Mouse (Mus musculus): ENCODE data around the gene Ptf1a. TPM values are rescaled to one million over a fixed set of nuclear protein-coding genes. Genes with fewer than 3 reads are reported as not detected.

Ptf1a gene
- 6.1 and 16.5 TPM in 2 replicates for polyA plus RNA-seq (2016; fragmentation: Nextera tagmentation; extraction: Ambion mirVana)

GRCm38 (mm10) chr2:19444931-19445831, at the start of gene Ptf1a:
TSS of gene Ptf1a (plus strand) at chr2:19445663.
- WGBS, result under 1% methylated on average over 53 of the region's 53 CpGs
- DNase-seq (ENCODE audit: low spot score), result peak; percentile 50
- Histone ChIP-seq H3K27me3 (ENCODE audit: insufficient read depth, poor library complexity, severe bottlenecking) (peaks cover 100% of the 10 kb centered on the region), H3K36me3 (no peaks in the 10 kb centered on the region), H3K9me3 (no peaks in the 10 kb centered on the region), H3K27ac (peak within 1 kb of the TSS; percentile 62), H3K4me1 (replicated peaks) (peaks cover 34% of the 10 kb centered on the region), H3K4me3 (peak within 1 kb of the TSS; percentile 47)

- no peaks in the 10 kb centered on the region for H3K9me3 ChIP-seq
- H3K4me1 ChIP-seq (replicated peaks), result no peaks in the 10 kb centered on the region
- DNase-seq (ENCODE audit: low spot score), result no peak
- 90% methylated on average over 5 of the region's 5 CpGs for WGBS
- H3K27me3 ChIP-seq (ENCODE audit: insufficient read depth, poor library complexity, severe bottlenecking), result no peaks in the 10 kb centered on the region
- H3K27ac ChIP-seq, result no peak overlapping the region
- H3K4me3 ChIP-seq, result no peak overlapping the region
- H3K36me3 ChIP-seq, result no peaks in the 10 kb centered on the region
Observed at GRCm38 (mm10) chr2:19405409-19405808, 40.1 kb upstream of the Ptf1a start.

- H3K4me1 ChIP-seq (replicated peaks), result no peaks in the 10 kb centered on the region
- no peak for DNase-seq (ENCODE audit: low spot score)
- H3K36me3 ChIP-seq, result no peaks in the 10 kb centered on the region
- H3K4me3 ChIP-seq, result no peak overlapping the region
- H3K27ac ChIP-seq, result no peak overlapping the region
- WGBS, result 66% methylated on average over 3 of the region's 3 CpGs
- no peaks in the 10 kb centered on the region for H3K27me3 ChIP-seq (ENCODE audit: insufficient read depth, poor library complexity, severe bottlenecking)
- no peaks in the 10 kb centered on the region for H3K9me3 ChIP-seq
Observed at GRCm38 (mm10) chr2:19406531-19406930, 38.9 kb upstream of the Ptf1a start.

- Histone ChIP-seq H3K27ac (peak overlapping the region; percentile 66), H3K9me3 (no peaks in the 10 kb centered on the region), H3K4me3 (peak overlapping the region; percentile 42), H3K27me3 (ENCODE audit: insufficient read depth, poor library complexity, severe bottlenecking) (peaks cover 23% of the 10 kb centered on the region), H3K4me1 (replicated peaks) (peaks cover 5% of the 10 kb centered on the region; the same call in 1 of the 2 replicates), H3K36me3 (no peaks in the 10 kb centered on the region)
- peak; percentile 65 for DNase-seq (ENCODE audit: low spot score)
- 20% methylated on average over 19 of the region's 19 CpGs for WGBS
Observed at GRCm38 (mm10) chr2:19414222-19414965, 31.1 kb upstream of the Ptf1a start.

GRCm38 (mm10) chr2:19415063-19415521, 30.4 kb upstream of the Ptf1a start:
- Histone ChIP-seq H3K4me3 (peak overlapping the region; percentile 42), H3K36me3 (no peaks in the 10 kb centered on the region), H3K27me3 (ENCODE audit: insufficient read depth, poor library complexity, severe bottlenecking) (peaks cover 23% of the 10 kb centered on the region), H3K4me1 (replicated peaks) (peaks cover 8% of the 10 kb centered on the region; the same call in 1 of the 2 replicates), H3K9me3 (no peaks in the 10 kb centered on the region), H3K27ac (peak overlapping the region; percentile 66; the same call in 1 of the 2 replicates)
- DNase-seq (ENCODE audit: low spot score), result no peak
- 2% methylated on average over 6 of the region's 6 CpGs for WGBS

GRCm38 (mm10) chr2:19416066-19416465, 29.4 kb upstream of the Ptf1a start:
- no peaks in the 10 kb centered on the region for H3K36me3 ChIP-seq
- H3K27me3 ChIP-seq (ENCODE audit: insufficient read depth, poor library complexity, severe bottlenecking), result peaks cover 23% of the 10 kb centered on the region
- 68% methylated on average over 6 of the region's 6 CpGs for WGBS
- H3K4me1 ChIP-seq (replicated peaks), result peaks cover 9% of the 10 kb centered on the region; the same call in 1 of the 2 replicates
- DNase-seq (ENCODE audit: low spot score), result no peak
- H3K27ac ChIP-seq, result no peak overlapping the region
- H3K4me3 ChIP-seq, result no peak overlapping the region
- H3K9me3 ChIP-seq, result no peaks in the 10 kb centered on the region

- WGBS, result 77% methylated on average over 1 of the region's 1 CpGs
- no peak for DNase-seq (ENCODE audit: low spot score)
- Histone ChIP-seq H3K27ac (no peak overlapping the region), H3K27me3 (ENCODE audit: insufficient read depth, poor library complexity, severe bottlenecking) (peaks cover 59% of the 10 kb centered on the region), H3K4me3 (no peak overlapping the region), H3K4me1 (replicated peaks) (peaks cover 5% of the 10 kb centered on the region; the same call in 1 of the 2 replicates), H3K36me3 (no peaks in the 10 kb centered on the region), H3K9me3 (no peaks in the 10 kb centered on the region)
Observed at GRCm38 (mm10) chr2:19419686-19420345, 25.6 kb upstream of the Ptf1a start.

- Histone ChIP-seq H3K4me3 (no peak overlapping the region), H3K4me1 (replicated peaks) (0 out of 2 replicates have a peak, but pooled peaks cover 4% of the 10 kb centered on the region), H3K27me3 (ENCODE audit: insufficient read depth, poor library complexity, severe bottlenecking) (peaks cover 67% of the 10 kb centered on the region), H3K36me3 (no peaks in the 10 kb centered on the region), H3K27ac (no peak overlapping the region), H3K9me3 (no peaks in the 10 kb centered on the region)
- no peak for DNase-seq (ENCODE audit: low spot score)
Observed at GRCm38 (mm10) chr2:19422226-19422625, 23.2 kb upstream of the Ptf1a start.

- 74% methylated on average over 6 of the region's 6 CpGs for WGBS
- peaks cover 68% of the 10 kb centered on the region for H3K27me3 ChIP-seq (ENCODE audit: insufficient read depth, poor library complexity, severe bottlenecking)
Observed at GRCm38 (mm10) chr2:19423086-19423485, 22.4 kb upstream of the Ptf1a start.

GRCm38 (mm10) chr2:19429031-19429430, 16.4 kb upstream of the Ptf1a start:
- WGBS, result 5% methylated on average over 10 of the region's 10 CpGs
- Histone ChIP-seq H3K4me1 (replicated peaks) (peaks cover 22% of the 10 kb centered on the region), H3K4me3 (no peak overlapping the region), H3K36me3 (no peaks in the 10 kb centered on the region), H3K27me3 (ENCODE audit: insufficient read depth, poor library complexity, severe bottlenecking) (peaks cover 99% of the 10 kb centered on the region), H3K27ac (no peak overlapping the region), H3K9me3 (no peaks in the 10 kb centered on the region)
- peak; percentile 64 for DNase-seq (ENCODE audit: low spot score)

More at GRCm38 (mm10) chr2:19423086-19423485, 22.4 kb upstream of the Ptf1a start:
- no peaks in the 10 kb centered on the region for H3K36me3 ChIP-seq
- no peak overlapping the region for H3K4me3 ChIP-seq
- H3K9me3 ChIP-seq, result no peaks in the 10 kb centered on the region
- 0 out of 2 replicates have a peak, but pooled peaks cover 4% of the 10 kb centered on the region for H3K4me1 ChIP-seq (replicated peaks)
- DNase-seq (ENCODE audit: low spot score), result no peak
- H3K27ac ChIP-seq, result no peak overlapping the region

GRCm38 (mm10) chr2:19429691-19430690, 15.5 kb upstream of the Ptf1a start:
- Histone ChIP-seq H3K27ac (no peak overlapping the region), H3K36me3 (no peaks in the 10 kb centered on the region), H3K4me1 (replicated peaks) (peaks cover 22% of the 10 kb centered on the region), H3K4me3 (peak overlapping the region; percentile 38; the same call in 1 of the 2 replicates), H3K27me3 (ENCODE audit: insufficient read depth, poor library complexity, severe bottlenecking) (peaks cover 100% of the 10 kb centered on the region), H3K9me3 (no peaks in the 10 kb centered on the region)
- WGBS, result 3% methylated on average over 31 of the region's 31 CpGs
- DNase-seq (ENCODE audit: low spot score), result no peak
